Mouse (Mus musculus) C2C12 (cell line): ENCODE results near the gene Slc44a4. TPM values are rescaled to one million over a fixed set of nuclear protein-coding genes. Genes with fewer than 3 reads are reported as not detected.

Experiments used
- H3K27me3 ChIP-seq: one replicate; pipeline ENCODE4 v1.6.1; 2011; ENCODE audit not compliant: control insufficient read depth, insufficient read depth, insufficient read length
- H3K36me3 ChIP-seq: one replicate; pipeline ENCODE4 v1.6.1; 2011; ENCODE audit not compliant: control insufficient read depth, insufficient read depth
- H3K4me3 ChIP-seq: one replicate; pipeline ENCODE4 v1.5.1; 2011; ENCODE audit warnings: mild to moderate bottlenecking, control low read depth; ENCODE audit not compliant: poor library complexity, insufficient read depth, severe bottlenecking
- H3K79me2 ChIP-seq: one replicate; pipeline ENCODE4 v1.6.1; 2011; ENCODE audit not compliant: control insufficient read depth, insufficient read depth
- H3K79me3 ChIP-seq: one replicate; pipeline ENCODE4 v1.6.1; 2011; ENCODE audit warnings: low read depth, control low read depth
- H3ac ChIP-seq: one replicate; pipeline ENCODE3; 2011; ENCODE audit warnings: low read depth; ENCODE audit not compliant: control insufficient read depth, insufficient read length
- CEBPB ChIP-seq: IDR thresholded peaks from one replicate; pipeline ENCODE4 v1.6.1; 2011; ENCODE audit warnings: low read depth, mild to moderate bottlenecking, control low read depth, moderate library complexity
- CTCF ChIP-seq: IDR thresholded peaks from one replicate; pipeline ENCODE4 v1.5.1; 2011; ENCODE audit not compliant: control insufficient read depth, insufficient read depth, insufficient read length
- FOSL1 ChIP-seq: IDR thresholded peaks from one replicate; pipeline ENCODE4 v1.8.0; 2011; ENCODE audit warnings: mild to moderate bottlenecking, low read length; ENCODE audit not compliant: poor library complexity, insufficient read depth, severe bottlenecking
- MAX ChIP-seq: IDR thresholded peaks from one replicate; pipeline ENCODE4 v1.6.1; 2011; ENCODE audit warnings: mild to moderate bottlenecking, control low read depth
- MYOD1 ChIP-seq: IDR thresholded peaks from one replicate; pipeline ENCODE4 v1.6.1; 2011; ENCODE audit warnings: low read depth; ENCODE audit not compliant: control insufficient read depth, insufficient read length
- MYOG ChIP-seq: IDR thresholded peaks from one replicate; pipeline ENCODE4 v1.6.1; 2011; ENCODE audit not compliant: control insufficient read depth, insufficient read length; ENCODE audit errors: extremely low read depth
- USF1 ChIP-seq: IDR thresholded peaks from one replicate; pipeline ENCODE4 v1.6.1; 2011; ENCODE audit warnings: low read depth, mild to moderate bottlenecking, control low read depth, moderate library complexity
- polyA plus RNA-seq: library from polyadenylated mRNA; unstranded; fragments of >200 nt; fragmentation: generic; extraction: Trizol; gene quantifications from one replicate; pipeline ENCODE4 v1.2.1, GENCODE M21; 2012; ENCODE audit warnings: missing spikeins

Slc44a4 gene
- polyA plus RNA-seq, 1 experiment, result 0.06 TPM

GRCm38 (mm10) chr17:34891377-34891776 is 22.9 kb upstream of the Slc44a4 start:
- Histone ChIP-seq H3K27me3 (no peaks in the 10 kb centered on the region), H3ac (no peak overlapping the region), H3K4me3 (no peak overlapping the region), H3K36me3 (no peaks in the 10 kb centered on the region), H3K79me2 (peaks cover 15% of the 10 kb centered on the region), H3K79me3 (no peaks in the 10 kb centered on the region)
- TF ChIP-seq MAX (no peak), MYOD1 (no peak), CTCF (no peak), MYOG (no peak), USF1 (no peak), CEBPB (no peak), FOSL1 (no peak)

GRCm38 (mm10) chr17:34893072-34893824 is 21.0 kb upstream of the Slc44a4 start:
- TF ChIP-seq FOSL1, result no peak
- no peak for TF ChIP-seq MYOD1
- no peak for TF ChIP-seq MYOG
- TF ChIP-seq CTCF, result no peak
- TF ChIP-seq CEBPB, result no peak
- TF ChIP-seq MAX, result no peak
- TF ChIP-seq USF1, result no peak
- H3K36me3 ChIP-seq, result no peaks in the 10 kb centered on the region
- no peak overlapping the region for H3ac ChIP-seq
- no peak overlapping the region for H3K4me3 ChIP-seq
- no peaks in the 10 kb centered on the region for H3K27me3 ChIP-seq
- H3K79me3 ChIP-seq, result peaks cover 1% of the 10 kb centered on the region
- H3K79me2 ChIP-seq, result peaks cover 28% of the 10 kb centered on the region

DNA sequence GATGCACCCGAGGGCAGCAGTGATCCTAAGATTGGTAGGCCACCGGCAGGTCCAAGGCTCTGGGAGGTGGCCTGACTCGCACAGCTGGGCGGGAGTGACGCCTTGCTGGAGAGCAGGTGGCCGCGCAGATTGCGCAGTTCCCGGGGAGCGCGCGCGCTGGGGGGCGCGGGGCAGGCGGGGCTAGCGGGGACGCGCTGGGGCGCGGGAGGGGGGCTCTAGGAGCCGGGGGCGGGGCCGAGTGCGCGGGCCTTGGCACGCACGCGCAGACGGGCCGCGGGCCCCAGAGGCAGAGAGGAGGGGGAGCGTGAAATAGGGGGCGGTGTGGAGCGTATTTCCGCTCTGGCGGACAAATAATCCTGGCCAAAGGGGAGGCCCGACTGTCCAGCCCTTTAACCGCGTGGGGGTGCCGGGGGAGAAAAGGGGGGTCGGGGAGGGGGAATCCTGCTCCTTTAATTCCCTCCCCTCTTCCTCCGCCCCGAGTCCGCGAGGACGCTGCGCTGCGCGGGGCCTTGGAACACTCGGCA is 20.1 kb upstream of the Slc44a4 start:
- TF ChIP-seq MYOD1, result peak; percentile 63
- TF ChIP-seq CEBPB, result peak; percentile 58
- TF ChIP-seq USF1, result no peak
- H3K27me3 ChIP-seq, result no peaks in the 10 kb centered on the region

DNA sequence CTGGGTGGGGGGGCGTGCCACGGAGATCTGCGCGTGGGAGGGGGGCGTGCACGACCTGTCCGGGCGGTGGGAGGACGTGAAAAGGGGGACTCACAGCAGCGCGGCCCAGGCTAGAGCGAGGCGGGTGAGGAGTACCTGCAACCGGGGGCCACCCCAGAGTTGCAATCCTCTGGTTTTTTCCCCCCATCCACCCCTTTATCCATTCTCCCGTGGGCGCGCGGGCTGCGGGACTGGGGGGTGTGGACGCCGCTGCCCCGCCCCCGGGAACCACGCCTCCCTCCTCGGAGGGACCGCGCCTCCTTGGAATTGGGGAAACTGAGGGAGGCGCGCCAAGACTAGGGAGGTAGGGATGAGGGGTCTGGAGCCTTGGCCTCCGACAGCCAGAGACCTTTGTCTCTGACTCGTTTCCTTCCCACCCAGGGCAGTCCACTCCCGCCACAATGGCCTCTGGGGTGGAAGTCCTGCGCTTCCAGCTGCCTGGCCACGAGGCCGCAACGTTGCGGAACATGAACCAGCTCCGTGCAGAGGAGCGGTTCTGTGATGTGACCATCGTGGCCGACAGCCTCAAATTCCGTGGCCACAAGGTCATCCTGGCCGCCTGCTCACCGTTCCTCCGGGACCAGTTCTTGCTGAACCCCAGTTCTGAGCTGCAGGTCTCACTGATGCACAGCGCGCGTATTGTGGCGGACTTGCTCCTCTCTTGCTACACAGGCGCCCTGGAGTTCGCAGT is 19.3 kb upstream of the Slc44a4 start:
- no peak for TF ChIP-seq USF1
- TF ChIP-seq MAX, result peak; percentile 7
- Histone ChIP-seq H3K36me3 (no peaks in the 10 kb centered on the region), H3K79me2 (peaks cover 42% of the 10 kb centered on the region), H3K4me3 (peak overlapping the region; percentile 61), H3ac (peak overlapping the region; percentile 72), H3K27me3 (no peaks in the 10 kb centered on the region), H3K79me3 (peaks cover 9% of the 10 kb centered on the region)

More for the DNA sequence above, 20.1 kb upstream of the Slc44a4 start:
- peak overlapping the region; percentile 61 for H3K4me3 ChIP-seq
- peaks cover 2% of the 10 kb centered on the region for H3K79me3 ChIP-seq
- H3K36me3 ChIP-seq, result no peaks in the 10 kb centered on the region
- H3ac ChIP-seq, result peak overlapping the region; percentile 46
- H3K79me2 ChIP-seq, result peaks cover 33% of the 10 kb centered on the region

GRCm38 (mm10) chr17:34895724-34896123 is 18.5 kb upstream of the Slc44a4 start:
- Histone ChIP-seq H3K79me3 (peaks cover 16% of the 10 kb centered on the region), H3K4me3 (no peak overlapping the region), H3K27me3 (no peaks in the 10 kb centered on the region), H3K36me3 (no peaks in the 10 kb centered on the region), H3ac (no peak overlapping the region), H3K79me2 (peaks cover 49% of the 10 kb centered on the region)
- TF ChIP-seq MYOG, result no peak
- no peak for TF ChIP-seq CTCF
- TF ChIP-seq CEBPB, result no peak
- TF ChIP-seq FOSL1, result no peak
- TF ChIP-seq MYOD1, result no peak
- TF ChIP-seq USF1, result no peak
- TF ChIP-seq MAX, result no peak

GRCm38 (mm10) chr17:34896366-34896765 is 17.9 kb upstream of the Slc44a4 start:
- Histone ChIP-seq H3ac (no peak overlapping the region), H3K27me3 (no peaks in the 10 kb centered on the region), H3K79me3 (peaks cover 23% of the 10 kb centered on the region), H3K79me2 (peaks cover 56% of the 10 kb centered on the region), H3K36me3 (peaks cover 1% of the 10 kb centered on the region), H3K4me3 (no peak overlapping the region)
- TF ChIP-seq USF1 (no peak), CTCF (no peak), MYOG (no peak), FOSL1 (no peak), MYOD1 (no peak), CEBPB (no peak), MAX (no peak)
